Mouse (Mus musculus) C2C12 (cell line): ENCODE measurements around the gene Grik4.

Experiments
- CTCF ChIP-seq: IDR thresholded peaks from one replicate; pipeline ENCODE4 v1.5.1; 2011; ENCODE audit not compliant: control insufficient read depth, insufficient read depth, insufficient read length
- MAX ChIP-seq: IDR thresholded peaks from one replicate; pipeline ENCODE4 v1.6.1; 2011; ENCODE audit warnings: mild to moderate bottlenecking, control low read depth
- MYOG ChIP-seq: IDR thresholded peaks from one replicate; pipeline ENCODE4 v1.6.1; 2011; ENCODE audit not compliant: control insufficient read depth, insufficient read length; ENCODE audit errors: extremely low read depth

DNA sequence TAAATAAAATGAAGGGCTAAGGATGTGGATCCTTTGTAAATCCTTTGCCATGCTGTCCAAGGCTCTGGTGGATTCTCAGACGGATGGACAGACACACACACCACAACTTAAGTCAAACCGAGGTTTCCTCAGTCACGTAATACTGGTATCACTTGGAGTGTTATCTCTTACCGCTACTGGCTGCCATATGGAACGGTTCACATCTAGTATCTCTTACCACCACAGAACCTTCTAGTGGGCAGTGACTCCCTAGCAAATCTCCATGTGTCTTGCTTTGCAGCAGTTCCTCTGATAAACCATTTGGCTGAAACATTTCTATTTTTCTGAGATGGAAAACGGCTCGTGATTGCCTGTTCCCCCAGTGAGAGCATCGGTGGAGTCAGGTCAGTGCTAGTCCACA is 470.0 kb downstream of the Grik4 start:
- TF ChIP-seq CTCF: no peak
- no peak for TF ChIP-seq MYOG
- TF ChIP-seq MAX: no peak
